Mouse (Mus musculus) urinary bladder, postnatal 4 days (tissue): ENCODE results near the gene Slc17a7.

ENCODE experiments used
- DNase-seq, 2 experiments: peaks; one replicate each; pipeline ENCODE4 v3.0.0; 2021 to 2022; ENCODE audit warnings: low spot score in 2 of 2

The Slc17a7 gene

DNA sequence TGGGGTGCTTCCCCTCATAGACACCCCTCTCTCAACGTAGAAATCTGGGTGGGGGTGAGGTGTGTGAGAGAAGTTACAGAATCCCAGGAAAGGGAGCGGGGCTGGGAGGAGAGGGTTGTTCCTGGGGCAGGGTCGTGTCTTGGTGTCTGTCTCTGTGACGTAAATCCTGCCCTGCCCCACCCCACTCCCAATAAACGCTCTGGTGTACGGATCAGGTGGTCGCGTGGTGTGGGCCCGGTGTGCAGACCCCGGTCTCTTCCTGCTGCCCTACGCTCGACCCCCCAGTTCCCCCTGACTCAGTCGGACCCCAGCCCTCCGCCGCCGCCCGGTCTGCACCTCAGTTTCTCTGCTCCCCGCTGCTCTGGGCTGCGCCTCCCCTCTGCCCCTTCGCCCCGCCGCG, 12.2 kb downstream of the Slc17a7 start:
- DNase-seq, result no peak

DNA sequence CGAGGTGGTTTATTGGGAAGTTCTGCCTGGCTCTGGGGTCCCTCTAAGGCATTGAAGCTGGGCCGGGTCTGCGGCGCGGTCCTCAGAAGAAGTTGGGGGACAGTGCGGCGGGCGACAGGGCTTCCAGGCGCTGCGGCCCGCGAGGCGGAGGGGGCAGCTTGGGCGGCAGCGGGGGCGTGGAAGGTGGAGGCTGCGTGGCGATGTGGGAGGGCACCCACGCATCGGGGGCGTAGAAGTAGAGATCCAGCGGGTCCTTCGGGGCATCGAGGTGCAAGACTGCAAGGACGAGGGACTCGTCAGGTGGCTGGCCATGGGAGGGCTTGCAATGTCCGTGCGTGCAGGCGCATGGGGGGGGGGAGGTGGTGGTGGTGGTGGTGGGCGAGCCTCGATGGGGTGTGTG, 12.6 kb downstream of the Slc17a7 start:
- no peak for DNase-seq

DNA sequence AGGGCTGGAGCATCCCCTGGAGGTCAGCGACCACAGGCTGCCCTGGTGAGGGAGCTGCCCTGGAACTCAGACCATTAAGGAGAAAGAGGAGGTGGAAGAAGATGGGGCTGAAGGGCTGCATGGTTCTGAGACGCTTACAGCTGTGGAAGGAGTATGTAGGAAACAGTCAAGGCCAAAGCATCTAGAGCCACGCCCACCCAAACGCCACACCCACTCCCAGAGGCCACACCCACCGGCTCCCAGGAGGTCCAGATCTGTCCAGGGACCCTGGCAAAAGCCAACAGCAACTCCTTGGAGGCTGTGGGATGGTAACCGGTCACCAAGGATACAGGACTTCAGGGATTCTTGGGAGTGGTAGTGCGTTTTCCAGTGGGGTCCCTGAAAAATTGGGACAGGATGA, 14.8 kb downstream of the Slc17a7 start:
- DNase-seq, result no peak

DNA sequence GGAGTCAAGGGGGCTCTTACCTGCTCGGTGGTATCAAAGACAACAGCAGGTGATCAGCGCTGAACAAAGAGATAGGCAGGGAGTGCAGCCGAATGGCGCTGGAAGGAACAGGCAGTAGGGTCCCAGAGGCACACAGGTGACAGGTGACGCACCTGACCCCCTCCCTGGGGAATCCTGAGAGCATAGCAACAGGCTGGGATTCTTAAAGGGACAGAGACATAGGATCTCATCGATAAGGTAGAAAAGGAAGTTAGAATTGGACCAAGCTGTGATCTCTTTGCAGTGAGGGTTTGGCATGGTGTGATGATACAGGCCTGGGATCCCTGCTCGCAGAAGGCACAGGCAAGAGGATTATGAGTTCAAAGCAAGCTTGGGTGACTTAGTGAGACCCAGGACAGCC, 15.7 kb downstream of the Slc17a7 start, which contains the start of gene Gfy:
Gene Gfy (minus strand): TSS at position 101 of the 400 bp plus-strand sequence.
- DNase-seq, result no peak

DNA sequence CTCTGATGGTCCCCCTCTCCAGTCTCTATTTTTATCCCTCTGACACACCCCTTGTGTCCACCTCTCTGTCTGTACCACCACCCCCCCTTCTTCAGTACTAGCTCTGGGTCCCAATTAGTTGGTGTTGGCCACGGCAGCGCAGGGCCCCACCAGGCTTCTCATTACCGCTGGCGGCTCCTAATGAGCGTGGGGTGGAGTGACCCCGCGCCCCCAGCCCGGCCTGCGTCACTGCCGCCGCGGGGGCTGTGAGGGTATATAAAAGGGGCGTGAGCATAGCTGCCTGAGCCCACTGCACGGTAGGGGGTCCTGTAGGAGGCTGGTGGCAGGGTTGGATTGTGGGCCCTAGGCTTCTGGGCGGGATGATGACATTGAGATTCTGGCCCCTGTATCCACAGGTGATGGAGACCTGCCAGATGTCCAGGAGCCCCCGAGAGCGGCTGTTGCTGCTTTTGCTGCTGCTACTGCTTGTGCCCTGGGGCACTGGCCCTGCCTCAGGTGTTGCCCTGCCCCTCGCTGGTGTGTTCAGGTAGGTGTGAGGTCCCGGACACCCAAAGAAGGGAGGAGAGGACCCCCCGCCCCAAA, 17.2 kb downstream of the Slc17a7 start, which contains the start of gene Pth2:
Gene Pth2 (plus strand): TSS at position 100 of the 582 bp plus-strand sequence.
- no peak for DNase-seq

DNA sequence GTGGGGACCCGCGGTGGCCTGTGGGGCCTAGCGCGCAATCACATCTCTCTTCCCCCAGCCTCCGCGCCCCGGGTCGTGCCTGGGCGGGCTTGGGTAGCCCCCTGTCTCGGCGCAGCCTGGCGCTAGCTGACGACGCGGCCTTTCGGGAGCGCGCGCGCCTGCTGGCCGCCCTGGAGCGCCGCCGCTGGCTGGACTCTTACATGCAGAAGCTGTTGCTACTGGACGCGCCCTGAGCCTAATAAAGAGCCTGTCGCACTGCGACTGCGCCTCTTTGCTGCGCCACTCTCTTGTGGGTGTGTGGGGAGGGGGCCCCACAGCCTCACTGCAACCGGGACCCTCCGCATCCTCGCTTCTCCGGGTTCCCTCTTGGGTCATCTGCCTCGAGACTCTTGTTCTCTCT, 17.8 kb downstream of the Slc17a7 start:
- no peak for DNase-seq

DNA sequence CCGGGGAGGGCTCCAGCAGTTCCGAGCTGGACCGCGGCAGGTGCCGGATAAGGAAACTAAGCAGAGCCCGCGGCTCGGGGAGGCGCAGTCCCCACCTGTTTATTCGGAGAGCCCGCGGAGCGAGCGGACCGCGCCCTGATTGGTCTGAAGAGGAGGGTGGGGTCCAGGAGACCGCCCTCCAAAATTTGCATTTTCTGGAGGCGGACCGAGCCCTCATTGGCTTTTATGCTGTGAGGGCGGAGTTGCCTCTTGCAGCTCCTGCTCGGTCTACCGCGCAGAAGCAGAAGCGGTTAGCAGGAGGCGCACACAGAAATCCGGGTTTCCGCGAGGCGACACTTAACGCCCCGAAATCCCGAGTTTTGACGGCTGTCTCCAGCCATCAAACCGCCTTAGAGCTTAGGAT, 18.5 kb downstream of the Slc17a7 start:
- peak; percentile 75 to 84 for DNase-seq

DNA sequence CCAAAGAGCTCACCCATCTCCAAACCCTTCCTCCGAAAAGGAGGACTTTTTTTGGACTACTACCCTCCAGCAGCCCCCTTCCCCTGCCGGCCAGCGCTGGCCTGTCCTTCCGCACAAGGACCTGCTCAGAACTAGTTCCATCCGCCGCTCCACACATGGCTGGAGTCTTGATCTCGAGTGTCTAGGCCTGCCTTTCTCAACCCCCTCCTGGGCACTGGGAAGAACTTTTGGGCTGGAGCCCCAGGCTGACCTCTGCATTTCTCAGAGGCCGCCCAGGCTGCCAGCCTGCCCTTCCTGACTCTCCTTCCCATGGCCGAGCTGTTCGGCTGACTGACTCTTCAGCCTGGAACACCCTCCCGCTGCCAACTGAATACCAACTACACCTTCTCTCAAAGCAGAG, 18.9 kb downstream of the Slc17a7 start:
- DNase-seq, result no peak

DNA sequence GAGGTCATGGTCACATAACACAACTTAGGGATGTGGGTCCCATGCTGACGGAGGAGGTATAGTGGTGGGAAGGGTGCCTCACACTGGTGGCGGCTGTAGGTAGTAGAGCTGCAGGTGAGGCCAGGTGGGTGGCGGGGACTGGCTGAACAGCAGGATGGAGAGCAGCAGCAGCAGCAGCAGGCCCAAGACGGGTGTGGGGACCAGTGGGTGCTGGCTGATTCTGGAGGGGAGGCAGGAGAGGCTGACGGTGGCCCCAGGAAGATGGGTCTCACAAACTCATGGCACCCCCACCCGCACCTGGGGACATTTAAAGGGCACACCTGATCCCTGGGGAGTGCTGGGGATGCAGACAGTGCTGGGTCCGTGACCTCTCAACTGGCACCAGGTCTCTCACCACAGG, 19.9 kb downstream of the Slc17a7 start:
- no peak for DNase-seq

DNA sequence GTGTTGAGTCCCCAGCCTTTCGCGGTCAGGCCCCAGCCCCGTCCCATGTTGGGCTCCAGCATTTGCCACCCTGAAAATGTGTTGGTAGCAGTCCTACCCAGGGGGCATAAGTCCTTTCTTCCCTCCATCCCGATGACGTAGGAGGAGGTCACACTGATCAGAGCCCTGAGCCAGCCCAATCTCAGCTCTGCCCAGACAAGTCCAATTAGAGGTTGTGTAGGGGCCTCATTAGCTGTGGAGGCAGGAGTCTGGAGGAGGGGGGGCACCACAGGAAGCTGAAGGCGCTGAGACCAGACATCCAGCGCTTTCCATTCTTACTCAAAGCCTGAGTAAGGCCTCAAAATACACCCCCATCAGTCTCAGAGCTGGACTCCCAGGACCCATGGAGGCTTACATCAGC, 22.2 kb downstream of the Slc17a7 start:
- DNase-seq, result no peak

DNA sequence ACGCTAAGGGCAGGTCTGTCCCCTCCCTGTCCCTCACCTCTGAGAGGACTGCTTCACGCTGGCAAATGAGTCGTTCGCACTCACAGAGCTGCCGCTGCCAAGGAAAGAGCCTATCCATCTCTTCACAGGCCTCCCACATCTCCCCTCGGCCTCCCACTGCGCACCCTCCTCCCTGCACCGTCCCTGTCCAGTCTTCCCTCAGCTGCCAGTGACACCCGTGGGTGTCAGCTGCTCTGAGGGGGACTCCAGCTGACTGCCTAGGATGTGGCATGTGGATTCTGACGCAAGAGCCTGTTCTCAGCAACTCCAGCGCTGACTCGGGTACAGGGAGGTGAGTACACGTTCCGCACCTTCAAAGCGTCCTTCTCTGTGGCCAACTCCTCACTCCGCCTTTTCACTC, 25.9 kb downstream of the Slc17a7 start:
- no peak for DNase-seq

DNA sequence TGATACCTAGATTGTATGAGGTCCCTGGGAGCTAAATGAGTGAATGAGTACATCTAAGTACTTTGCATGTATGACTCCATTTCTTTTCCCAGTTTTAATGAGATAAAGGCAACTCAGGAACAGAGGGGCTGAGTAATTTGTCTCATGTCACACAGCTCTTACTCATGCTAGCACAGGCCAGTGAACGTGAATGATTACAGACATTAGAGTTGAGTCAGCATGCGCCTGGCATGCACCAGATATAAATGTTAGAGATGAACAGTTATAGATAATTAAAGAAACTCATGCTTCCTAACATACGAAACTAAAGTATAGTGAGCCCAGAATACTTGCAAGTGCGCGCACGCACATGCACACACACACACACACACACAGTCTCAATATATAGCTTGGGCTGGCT, 26.4 kb downstream of the Slc17a7 start:
- DNase-seq, result no peak

DNA sequence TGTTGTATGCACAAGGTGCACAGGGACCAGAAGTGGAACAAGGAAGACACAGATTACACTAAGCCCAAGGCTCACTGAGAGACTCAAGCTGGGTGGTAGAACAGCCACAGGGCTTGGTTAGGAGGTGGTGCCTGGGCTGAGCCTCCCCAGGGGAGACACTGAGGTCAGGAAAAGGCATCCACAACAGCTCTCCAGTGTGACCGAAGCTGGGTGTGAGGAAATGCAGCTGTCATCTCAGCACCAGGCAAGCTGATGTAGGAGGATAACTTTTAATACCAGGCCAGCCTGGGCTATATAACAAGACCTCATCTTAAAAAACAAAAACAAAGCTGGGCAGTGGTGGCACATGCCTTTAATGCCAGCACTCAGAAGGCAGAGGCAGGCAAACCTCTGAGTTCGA, 27.4 kb downstream of the Slc17a7 start:
- no peak for DNase-seq

DNA sequence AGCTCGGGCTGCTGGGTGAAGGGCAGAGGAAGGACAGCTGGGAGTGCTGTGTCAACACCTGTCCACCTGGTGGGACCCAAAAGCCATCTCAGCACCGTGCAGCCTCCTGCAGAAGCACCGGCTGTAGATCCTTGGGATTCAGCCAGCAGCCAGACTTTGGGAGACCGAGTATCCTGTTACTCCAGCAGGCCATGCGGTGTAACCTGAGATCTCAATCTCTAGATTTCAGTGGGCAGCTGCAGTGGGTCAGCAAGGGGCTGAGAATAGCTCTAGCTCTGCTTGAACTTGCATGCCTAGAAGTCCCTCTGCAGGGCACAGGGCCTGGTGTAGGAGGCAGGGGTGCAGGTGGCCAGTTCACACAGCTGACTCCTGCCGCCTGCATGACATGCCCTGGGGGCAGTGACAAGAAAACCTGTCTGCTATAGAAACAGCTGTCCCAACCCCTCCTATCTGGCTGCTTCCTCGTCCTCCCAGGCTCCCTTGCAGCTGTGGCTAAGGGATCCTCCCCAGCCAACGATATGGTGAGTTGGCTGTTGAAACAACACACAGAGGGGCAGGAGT, 28.1 kb downstream of the Slc17a7 start:
- DNase-seq, result no peak

DNA sequence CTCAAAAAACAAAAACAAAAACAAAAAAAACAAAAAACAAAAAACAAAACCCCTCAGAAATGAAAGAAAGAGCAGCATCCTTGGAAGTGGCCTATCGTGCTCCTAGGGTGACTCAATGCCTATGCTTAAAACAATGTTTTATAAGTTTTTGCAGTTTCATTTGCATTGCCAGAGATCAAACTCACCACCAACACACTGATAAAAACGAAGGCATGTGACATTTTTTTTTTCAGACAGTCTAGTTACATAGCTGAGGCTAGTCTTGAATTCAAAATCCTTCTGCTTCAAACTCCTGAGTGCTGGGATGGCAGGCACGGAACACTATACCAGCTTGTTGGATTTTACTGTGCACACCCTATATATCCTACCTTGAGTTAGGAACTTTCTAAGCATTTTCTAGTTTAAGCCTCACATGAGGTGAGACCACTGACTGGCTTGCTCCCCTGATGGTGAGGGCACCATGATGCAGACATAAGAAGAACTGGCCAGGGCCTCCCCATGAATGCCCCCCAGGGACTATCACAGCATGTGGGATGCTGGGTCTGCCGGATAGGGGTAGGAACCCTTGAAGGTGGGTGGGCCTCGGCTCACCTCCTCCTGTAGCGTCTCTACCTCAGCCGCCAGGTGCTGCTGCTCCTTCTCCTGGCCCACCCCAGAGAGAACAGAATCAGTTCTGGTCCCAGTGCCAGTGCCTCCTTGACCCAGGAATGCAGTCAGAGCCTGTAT, 29.0 kb downstream of the Slc17a7 start:
- DNase-seq, result no peak

DNA sequence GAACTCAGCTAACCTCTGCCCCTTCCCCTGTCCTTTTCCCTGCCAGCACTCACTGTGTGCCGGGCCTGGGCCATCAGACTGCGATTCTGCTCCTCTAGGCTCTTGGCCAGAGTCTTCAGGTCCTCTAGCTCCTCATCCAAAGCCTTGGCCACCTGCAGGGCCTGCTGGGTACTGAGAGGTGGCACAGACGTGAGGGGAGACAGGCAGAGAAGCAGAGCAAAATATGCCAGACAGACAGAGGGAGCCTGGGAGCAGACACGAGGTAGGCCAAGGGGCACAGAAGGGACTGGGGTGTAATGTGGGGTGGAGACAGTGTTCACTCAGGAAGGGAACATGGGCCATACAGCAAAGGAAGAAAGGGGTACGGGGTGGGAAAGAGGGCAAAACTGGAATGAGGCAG, 29.7 kb downstream of the Slc17a7 start:
- no peak for DNase-seq

DNA sequence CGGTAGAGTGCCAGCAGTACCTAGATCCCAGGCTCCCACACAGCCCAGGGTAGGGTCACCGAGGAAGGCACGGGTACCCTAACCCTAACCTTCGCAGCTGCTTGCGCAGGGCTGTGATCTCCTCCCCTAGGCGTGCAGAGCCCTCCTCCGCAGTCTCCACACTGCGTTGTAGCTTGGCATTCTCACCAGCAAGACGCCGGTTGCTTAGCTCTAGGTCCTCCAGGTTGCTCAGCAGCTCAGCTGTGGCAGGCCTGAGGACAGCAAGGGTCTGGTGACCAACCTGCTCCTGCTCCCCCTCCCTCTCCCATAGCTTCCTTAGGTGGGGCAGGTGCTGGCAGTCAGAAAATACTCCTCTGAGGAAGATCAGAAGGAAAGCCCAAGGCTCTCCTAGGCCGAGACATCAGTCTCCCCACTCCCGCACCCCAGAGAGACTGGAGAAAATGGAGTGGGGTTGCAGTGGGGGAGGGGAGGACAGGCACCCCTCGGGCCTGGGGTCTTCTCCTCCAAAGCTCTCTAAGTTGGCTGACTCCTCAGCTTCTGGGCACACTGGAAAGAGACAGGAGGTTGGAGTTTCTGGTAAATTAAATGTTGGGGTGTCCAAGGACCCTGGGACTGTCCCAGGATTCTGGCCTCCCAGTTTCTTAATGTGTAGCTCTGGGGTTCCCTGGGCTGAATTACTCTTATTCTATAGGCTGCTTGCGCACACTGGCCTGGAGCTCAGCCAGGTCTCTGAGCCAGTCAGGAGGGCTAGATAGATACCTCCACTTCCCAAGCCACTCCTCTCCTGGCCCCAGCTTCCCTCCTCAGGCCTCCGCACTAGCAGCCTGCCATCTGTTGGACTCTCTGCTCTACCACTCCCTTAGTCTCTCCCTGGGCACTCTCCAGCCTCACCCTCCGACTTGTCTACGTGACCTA, 30.4 kb downstream of the Slc17a7 start:
- no peak for DNase-seq

DNA sequence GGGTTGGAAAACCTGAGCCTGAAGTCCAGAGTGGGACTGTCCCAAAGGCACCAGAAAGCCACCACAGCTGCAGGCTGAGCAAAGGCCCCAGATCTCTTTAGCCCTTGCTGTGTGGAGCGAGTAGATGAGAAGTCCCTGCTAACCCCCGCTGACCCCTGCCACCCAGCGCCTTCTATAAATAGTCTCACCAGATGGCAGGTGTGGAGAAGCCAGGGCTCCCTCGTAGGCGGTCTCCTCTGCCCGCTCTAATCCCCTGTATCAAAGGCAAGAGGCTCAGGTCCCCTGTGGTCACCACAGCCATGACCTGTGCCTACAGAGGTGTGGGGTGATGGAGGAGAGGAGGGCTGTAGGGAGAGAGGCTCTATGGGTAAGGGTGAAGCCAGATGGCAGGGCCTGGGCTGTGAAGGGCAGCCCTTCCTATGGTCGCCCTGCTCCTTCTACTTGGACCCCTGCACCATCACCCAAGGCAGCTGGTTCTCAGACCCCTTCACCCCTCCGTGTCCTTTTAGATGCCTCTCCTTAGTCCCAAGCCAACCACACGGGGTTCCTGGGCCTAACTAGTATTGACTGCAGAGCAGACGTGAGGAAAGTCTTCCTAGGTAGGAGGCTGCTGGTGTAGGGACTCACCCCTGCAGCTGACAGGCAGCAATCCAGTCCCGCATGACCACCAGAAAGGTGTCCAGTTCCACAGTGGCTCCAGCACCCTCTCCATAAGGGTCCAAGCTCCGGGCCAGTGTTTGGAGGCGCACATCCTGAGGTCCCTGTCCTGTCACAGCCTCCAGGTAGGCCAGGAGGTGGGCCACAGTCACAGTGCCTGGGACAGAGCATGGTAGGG, 31.8 kb downstream of the Slc17a7 start:
- no peak for DNase-seq

DNA sequence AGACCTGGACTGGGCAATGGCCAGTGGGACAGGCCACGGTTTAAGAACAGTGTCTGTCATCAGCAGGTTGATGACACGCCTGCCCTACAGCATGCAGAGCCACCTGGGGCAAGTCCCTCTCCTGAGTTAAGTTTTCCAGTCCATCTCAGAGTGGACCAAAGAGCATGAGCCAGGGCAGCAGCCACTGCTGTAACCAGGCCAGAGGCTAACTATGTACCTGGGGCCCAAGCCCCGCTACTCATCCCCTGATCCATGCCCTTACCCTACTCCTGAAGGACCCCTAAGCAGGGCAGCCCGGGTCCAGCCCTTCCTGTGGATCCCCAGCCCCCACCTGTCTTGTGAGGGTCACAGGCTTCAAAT, 32.4 kb downstream of the Slc17a7 start:
- DNase-seq, result no peak

DNA sequence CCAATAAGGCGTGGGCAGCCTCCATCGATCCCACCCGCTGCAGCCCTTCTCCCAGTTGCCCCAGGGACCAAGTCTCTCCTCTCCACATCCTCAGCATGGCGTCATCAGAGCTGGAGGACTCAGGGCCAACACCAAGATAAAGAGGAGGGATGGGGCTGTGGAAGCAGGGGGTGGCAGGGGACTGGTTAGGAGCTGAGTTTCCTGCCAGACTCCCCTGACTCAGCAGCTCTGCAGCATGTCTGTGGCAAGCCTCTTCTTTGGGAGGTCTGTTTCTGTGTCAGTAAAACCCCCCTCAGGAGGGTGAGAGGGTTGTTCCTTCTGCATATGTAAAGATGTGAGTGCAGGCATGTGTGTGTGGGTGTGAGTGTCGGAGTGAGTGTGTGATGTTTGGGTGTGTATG, 33.2 kb downstream of the Slc17a7 start:
- no peak for DNase-seq

DNA sequence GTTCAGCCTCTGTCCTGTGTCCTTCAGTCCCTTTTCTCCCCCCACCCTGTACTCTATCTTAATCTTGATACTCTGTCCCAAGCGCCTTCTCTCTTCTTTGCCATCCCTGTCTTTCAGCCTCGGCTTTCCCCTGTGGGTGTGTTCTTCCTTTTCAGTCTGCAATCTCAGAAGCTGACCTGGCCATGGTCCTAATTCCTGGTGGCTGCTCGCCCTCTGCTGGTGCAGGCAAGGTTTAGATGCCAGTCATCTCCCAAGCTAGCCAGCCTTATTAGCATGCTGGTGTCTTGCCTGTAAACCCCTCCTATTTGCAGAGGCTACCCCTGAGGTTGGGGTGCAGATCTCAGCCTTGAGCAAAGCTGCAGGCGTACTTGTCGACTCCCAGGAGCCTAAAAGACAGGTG, 34.7 kb downstream of the Slc17a7 start:
- peak; percentile 58 to 71 for DNase-seq
